Mouse (Mus musculus) bone marrow, adult 2 months (tissue): ENCODE data around the gene Tomm34. TPM values are rescaled to one million over a fixed set of nuclear protein-coding genes. Genes with fewer than 3 reads are reported as not detected.

ENCODE experiments used
- H3K27ac ChIP-seq: fragments of 200-500 bp; 2 replicates; pipeline ENCODE4 v1.5.1; 2012; ENCODE audit warnings: low read depth, mild to moderate bottlenecking, control low read depth, inconsistent platforms, low read length; ENCODE audit not compliant: control insufficient read depth, poor library complexity, insufficient read depth
- H3K4me1 ChIP-seq: fragments of 200-500 bp; 2 replicates; pipeline ENCODE4 v1.6.1; 2011; ENCODE audit warnings: low read length; ENCODE audit not compliant: control insufficient read depth, insufficient read depth
- H3K4me3 ChIP-seq: fragments of 200-500 bp; replicated peaks from 2 replicates; pipeline ENCODE3; 2011; ENCODE audit warnings: mild to moderate bottlenecking, low read depth, low read length, control low read depth; ENCODE audit not compliant: control insufficient read depth
- CTCF ChIP-seq: fragments of 200-500 bp; IDR thresholded peaks from 2 replicates; pipeline ENCODE4 v1.5.1; 2011; ENCODE audit warnings: low read length, control low read depth; ENCODE audit not compliant: control insufficient read depth, insufficient read depth
- POLR2A ChIP-seq: fragments of 200-500 bp; IDR thresholded peaks from 2 replicates; pipeline ENCODE4 v1.6.1; 2011; ENCODE audit warnings: low read depth, mild to moderate bottlenecking, control low read depth, low read length, borderline replicate concordance; ENCODE audit not compliant: control insufficient read depth
- WGBS: fragments of 180-500 bp; shearing (Covaris S2); methylation state at CpG from one replicate; pipeline ENCODE4 v1.1.7; 2018; 5-methylcytosine and 5-hydroxymethylcytosine counted together
- polyA plus RNA-seq: library from polyadenylated mRNA; stranded (reverse); fragments of >200 nt; gene quantifications from 2 replicates; pipeline ENCODE4 v1.2.4, GENCODE M21; 2011; ENCODE audit warnings: low replicate concordance; ENCODE audit not compliant: missing spikeins, insufficient read depth, insufficient read length

Gene Tomm34
- 34.6 and 50.9 TPM in 2 replicates for polyA plus RNA-seq

DNA sequence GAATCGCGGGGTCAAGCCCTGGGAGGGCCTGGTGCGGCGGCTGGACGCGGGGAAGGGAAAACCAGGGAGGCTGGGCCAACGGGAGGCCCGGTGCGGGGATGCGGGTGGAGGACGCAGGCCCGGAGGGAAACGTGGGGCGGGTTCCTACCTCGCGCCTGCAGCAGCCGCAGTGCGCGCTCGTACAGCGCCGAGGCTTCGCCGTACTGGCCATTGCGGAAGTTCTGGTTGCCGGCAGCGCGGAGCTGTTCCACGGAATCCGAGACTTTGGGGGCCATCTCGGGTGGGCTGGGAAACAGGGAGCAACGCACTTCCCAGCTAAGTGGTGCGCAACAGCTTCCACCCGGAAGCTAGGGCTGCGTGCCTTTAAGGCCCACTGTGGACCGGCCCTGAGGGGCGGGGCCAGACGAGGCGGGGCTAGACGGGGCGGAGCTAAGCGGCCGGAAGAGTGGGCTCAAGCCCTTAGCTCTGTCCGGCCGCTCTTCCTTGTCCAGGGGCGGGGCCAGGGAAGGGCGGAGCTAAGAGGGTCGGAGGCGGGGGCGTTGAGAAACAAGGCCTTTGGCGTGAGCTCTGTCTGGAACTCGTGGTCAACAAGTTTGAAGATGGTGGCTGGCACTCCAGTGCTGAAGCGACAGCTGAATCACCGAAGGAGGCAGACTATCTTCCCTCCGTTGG is at the start of gene Tomm34:
TSS of gene Tomm34 (minus strand) at position 405 of the 672 bp plus-strand sequence.
- 1% methylated on average over 55 of the region's 55 CpGs for WGBS
- Histone ChIP-seq H3K4me1 (peaks cover 2% of the 10 kb centered on the region; the same call in 1 of the 2 replicates), H3K27ac (peak within 1 kb of the TSS; percentile 78), H3K4me3 (peak within 1 kb of the TSS; percentile 74)
- TF ChIP-seq CTCF = no peak; the same call in 1 of the 2 replicates
- peak; percentile 99 for TF ChIP-seq POLR2A

DNA sequence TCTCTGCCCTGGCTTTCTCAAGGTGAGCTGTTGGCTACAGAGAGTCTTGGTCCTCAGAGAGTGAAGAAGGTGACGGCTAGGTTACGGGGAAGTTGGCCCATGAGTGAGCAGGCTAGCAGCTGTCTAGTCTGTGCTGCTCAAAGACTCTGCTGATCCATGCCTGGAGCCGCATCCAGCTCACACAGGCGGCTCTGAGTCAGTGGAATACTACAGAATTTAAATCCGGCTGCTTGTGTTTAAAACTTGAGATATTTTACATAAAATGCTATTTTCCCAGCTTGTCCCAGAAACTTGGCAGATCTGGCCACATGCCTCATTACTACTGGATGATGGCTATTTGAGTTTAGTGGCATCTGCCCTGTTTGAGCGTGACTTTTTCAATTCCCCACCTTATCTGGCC is 48.5 kb upstream of the Tomm34 start:
- 90% methylated on average over 6 of the region's 6 CpGs for WGBS
- H3K27ac ChIP-seq = no peak overlapping the region
- no peak overlapping the region for H3K4me3 ChIP-seq
- TF ChIP-seq POLR2A = no peak
- TF ChIP-seq CTCF = no peak
- no peaks in the 10 kb centered on the region for H3K4me1 ChIP-seq

DNA sequence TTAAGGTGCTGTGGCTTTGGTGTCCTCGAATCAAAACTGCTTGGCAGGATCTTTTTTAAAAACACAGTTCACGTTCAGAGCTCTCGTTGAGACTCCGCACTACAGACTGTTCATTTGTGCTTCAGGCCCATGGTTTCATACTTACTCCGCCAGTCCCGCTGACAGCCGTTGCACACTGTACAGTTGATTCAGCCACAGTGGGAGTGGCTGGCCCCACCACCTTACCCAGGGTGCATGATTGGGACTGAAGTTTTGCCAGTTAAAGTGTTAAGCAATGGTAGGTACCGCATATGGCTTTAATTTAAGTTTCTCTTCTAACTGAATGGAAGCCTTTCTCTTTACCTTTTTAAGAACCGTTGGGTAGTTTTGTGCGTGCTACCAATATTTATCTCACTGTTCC is 44.6 kb upstream of the Tomm34 start:
- Histone ChIP-seq H3K27ac (no peak overlapping the region), H3K4me3 (no peak overlapping the region), H3K4me1 (no peaks in the 10 kb centered on the region)
- 83% methylated on average over 10 of the region's 10 CpGs for WGBS
- TF ChIP-seq POLR2A (no peak), CTCF (no peak)

DNA sequence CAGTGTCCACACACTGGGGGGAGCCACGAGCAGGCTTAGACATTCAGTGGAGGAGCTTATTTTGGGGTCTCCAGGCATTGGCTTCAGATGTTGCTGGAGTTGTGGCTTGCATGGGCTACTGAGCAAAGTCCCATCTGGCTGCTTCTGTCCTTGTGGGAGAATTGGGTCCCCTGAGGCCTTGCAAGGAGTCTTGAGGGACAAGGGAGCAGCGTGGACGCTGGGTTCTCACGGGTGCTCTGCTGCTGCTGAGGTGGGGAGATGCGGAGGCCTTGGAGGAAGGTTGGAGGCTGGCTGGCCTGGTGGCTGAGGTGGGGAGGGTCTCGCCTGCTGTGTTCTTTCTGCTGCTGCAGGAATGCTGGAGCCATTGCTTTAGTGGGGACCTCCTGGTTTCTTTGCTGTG is 43.1 kb upstream of the Tomm34 start:
- H3K4me3 ChIP-seq = no peak overlapping the region
- WGBS = 82% methylated on average over 6 of the region's 6 CpGs
- TF ChIP-seq CTCF (no peak), POLR2A (no peak)

DNA sequence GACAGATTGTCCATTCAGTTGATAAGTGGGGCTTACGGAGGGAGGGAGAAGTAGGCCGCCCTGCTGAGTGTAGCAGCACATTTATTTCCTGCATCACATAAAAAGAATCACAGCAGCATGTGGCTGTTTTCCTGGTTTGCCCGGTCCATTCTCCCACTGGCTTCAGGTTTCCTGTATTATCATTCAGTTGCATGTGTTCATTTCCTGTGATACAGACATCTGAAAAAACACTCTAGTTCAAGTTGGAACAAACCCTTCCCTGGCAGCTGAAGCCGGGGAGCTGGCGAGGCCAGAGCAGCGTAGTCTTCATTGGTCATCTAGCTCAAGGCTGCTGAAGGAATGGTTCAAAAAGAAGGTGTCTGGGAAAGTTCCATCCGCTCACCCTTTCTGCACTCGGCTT is 40.6 kb upstream of the Tomm34 start:
- no peak for TF ChIP-seq CTCF
- no peak for TF ChIP-seq POLR2A
- no peaks in the 10 kb centered on the region for H3K4me1 ChIP-seq
- no peak overlapping the region for H3K27ac ChIP-seq
- 86% methylated on average over 8 of the region's 8 CpGs for WGBS
- no peak overlapping the region for H3K4me3 ChIP-seq

More for the DNA sequence above, 43.1 kb upstream of the Tomm34 start:
- no peak overlapping the region for H3K27ac ChIP-seq
- no peaks in the 10 kb centered on the region for H3K4me1 ChIP-seq

DNA sequence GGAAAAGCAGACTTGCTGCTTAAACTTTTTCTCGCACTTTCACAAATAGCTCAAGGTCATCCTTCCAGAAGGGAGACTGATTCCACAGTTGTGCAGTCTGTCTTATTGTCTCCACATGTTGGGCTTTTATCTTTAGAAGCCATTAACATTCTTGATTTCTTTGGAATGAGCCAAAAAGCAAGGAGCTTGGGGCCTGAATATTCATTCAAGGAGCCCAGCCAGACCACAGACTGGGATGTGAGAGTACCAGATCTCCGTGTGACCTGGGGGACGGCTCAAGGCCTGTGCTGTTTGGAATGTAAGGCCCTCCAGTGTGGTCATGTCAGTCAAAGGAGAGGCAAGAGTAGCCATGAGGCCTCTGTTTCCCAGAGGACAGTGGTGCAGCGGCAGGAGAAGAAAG is 37.5 kb upstream of the Tomm34 start:
- TF ChIP-seq POLR2A (no peak), CTCF (no peak)
- no peak overlapping the region for H3K27ac ChIP-seq
- WGBS = 82% methylated on average over 4 of the region's 4 CpGs

DNA sequence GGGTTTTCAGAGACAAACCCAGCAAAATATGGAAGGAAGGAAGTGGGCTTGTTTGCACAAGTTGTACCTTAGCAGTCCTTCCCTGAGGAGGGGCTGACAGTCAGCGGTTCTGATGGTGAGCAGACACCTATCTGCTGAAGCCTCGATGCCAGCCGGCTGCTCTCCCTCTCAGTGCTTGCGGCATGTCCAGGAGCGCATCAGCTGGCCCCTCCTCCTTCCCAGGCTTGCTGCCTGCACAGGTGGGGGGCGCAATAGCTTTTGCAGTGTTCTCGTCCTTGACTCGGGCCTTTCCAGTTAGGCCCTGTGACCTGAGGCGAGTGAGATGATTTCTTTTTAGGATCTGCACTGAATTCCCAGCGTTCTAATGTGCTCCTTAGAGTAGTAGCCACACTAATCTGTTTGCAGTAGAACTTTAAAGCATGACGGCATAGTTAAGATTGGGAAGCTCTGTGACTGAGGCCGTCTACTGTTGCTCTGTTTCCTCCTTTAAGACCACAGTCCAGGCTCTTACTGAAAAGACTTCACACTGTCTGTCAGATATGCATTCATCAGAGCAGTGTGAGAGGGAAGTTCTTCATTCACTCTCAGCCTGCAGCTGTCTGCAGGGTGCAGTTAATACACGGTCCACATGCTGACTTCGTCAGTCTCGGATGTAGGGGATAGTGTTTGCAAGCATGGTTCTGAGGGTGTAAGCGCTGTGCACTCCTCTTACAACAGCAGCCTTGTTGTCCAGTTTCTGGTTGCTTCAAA is 36.3 kb upstream of the Tomm34 start:
- TF ChIP-seq POLR2A (no peak), CTCF (no peak)
- no peak overlapping the region for H3K4me3 ChIP-seq
- 77% methylated on average over 16 of the region's 16 CpGs for WGBS
- H3K4me1 ChIP-seq = no peaks in the 10 kb centered on the region
- no peak overlapping the region for H3K27ac ChIP-seq

More for the DNA sequence above, 37.5 kb upstream of the Tomm34 start:
- no peaks in the 10 kb centered on the region for H3K4me1 ChIP-seq
- no peak overlapping the region for H3K4me3 ChIP-seq

DNA sequence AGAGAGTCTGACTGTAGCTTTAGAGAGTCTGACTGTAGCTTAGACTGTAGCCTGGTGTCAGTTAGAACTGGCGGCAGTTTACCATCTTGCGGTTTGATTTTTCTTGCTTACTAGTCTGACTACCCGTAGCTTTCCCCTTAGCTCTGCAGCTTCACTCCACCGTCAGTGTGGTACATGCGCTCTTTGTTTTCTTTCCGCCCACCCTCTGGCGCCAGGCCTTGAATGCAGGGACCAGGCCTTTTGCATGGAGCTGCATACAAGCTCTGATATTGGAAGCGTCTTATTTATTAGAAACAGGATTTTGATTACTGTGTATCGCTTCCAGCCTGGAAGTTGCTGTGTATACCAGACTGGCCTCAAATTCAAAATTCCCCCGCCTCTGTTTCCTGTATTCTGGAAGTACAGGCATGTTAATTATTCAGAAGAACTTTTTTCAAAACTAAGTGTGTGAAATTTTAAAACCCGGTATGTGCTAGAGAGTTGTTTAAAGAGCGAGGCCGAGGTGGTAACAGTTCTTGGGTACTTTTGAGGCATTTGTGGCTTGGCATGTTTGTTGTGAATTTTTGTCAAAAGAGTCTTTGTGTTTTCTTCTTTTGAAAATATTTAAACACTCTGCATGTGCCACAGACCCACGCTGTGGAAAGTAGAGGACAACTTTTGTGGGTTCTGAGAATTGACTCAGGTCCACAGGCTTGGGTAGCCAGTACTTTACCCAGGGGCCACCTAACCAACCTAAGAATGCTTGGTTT is 35.5 kb upstream of the Tomm34 start:
- H3K27ac ChIP-seq = no peak overlapping the region
- 87% methylated on average over 14 of the region's 14 CpGs for WGBS
- H3K4me1 ChIP-seq = no peaks in the 10 kb centered on the region
- TF ChIP-seq POLR2A (no peak), CTCF (no peak)
- H3K4me3 ChIP-seq = no peak overlapping the region
